Mouse (Mus musculus): ENCODE results near the gene Usp42. TPM values are rescaled to one million over a fixed set of nuclear protein-coding genes. Genes with fewer than 3 reads are reported as not detected.

The Usp42 gene
- total RNA-seq (2021) = 10 to 100 TPM; 26.7 to 28.9 TPM

- intact Hi-C loops (cut with DNase I) = no loop called here
- DNase-seq (ENCODE audit: extremely low spot score in 1 of 2, low spot score in 2 of 2) = peak; percentile 93 to 98
Measured at GRCm38 (mm10) chr5:143732180-143732891, at the start of gene Usp42. Usp42 (minus strand) TSS chr5:143732280.

GRCm38 (mm10) chr5:143760508-143760907 lies 28.4 kb upstream of the Usp42 start:
- intact Hi-C loops (cut with DNase I) = no loop called here
- no peak for DNase-seq (ENCODE audit: extremely low spot score in 1 of 2, low spot score in 2 of 2)

- intact Hi-C loops (cut with DNase I) = no loop called here
- no peak for DNase-seq (ENCODE audit: extremely low spot score in 1 of 2, low spot score in 2 of 2)
Measured at GRCm38 (mm10) chr5:143759554-143759953, 27.5 kb upstream of the Usp42 start.

- intact Hi-C loops (cut with DNase I) = no loop called here
Measured at GRCm38 (mm10) chr5:143757755-143758443, 25.8 kb upstream of the Usp42 start.

GRCm38 (mm10) chr5:143755529-143756141 lies 23.6 kb upstream of the Usp42 start:
- no peak for DNase-seq (ENCODE audit: extremely low spot score in 1 of 2, low spot score in 2 of 2)
- intact Hi-C loops (cut with DNase I) = no loop called here

More at GRCm38 (mm10) chr5:143757755-143758443, 25.8 kb upstream of the Usp42 start:
- peak; percentile 87 to 94 for DNase-seq (ENCODE audit: extremely low spot score in 1 of 2, low spot score in 2 of 2)

DNA sequence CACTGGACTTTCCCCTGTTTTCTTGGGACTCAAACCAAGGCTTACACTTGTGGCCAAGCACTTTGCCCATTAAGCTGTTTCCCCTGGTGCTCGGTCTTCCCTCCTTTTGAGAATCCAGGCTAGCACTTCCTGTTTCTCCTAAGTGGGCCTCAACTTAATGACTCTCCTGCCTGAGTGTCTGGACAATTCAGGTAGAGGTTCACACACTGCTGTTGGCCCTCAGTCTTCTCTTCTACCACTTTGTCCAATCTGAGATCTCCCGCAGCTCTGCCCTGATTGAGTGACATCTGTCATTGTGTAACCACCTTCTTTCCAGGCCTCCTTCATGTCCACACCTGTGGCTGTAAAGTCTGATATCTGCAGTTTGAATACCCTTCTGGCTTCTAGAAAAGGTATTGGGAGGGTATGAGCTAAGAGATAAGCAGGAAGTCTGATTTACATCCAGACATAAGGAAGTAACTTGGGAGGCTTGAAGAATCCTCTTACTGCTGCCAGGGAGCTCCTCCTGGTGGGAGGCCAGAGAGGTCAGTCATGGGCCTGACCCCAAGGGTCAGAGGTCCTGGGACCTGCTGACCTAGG lies 17.6 kb upstream of the Usp42 start:
- intact Hi-C loops (cut with DNase I) = no loop called here
- no peak for DNase-seq (ENCODE audit: extremely low spot score in 1 of 2, low spot score in 2 of 2)

DNA sequence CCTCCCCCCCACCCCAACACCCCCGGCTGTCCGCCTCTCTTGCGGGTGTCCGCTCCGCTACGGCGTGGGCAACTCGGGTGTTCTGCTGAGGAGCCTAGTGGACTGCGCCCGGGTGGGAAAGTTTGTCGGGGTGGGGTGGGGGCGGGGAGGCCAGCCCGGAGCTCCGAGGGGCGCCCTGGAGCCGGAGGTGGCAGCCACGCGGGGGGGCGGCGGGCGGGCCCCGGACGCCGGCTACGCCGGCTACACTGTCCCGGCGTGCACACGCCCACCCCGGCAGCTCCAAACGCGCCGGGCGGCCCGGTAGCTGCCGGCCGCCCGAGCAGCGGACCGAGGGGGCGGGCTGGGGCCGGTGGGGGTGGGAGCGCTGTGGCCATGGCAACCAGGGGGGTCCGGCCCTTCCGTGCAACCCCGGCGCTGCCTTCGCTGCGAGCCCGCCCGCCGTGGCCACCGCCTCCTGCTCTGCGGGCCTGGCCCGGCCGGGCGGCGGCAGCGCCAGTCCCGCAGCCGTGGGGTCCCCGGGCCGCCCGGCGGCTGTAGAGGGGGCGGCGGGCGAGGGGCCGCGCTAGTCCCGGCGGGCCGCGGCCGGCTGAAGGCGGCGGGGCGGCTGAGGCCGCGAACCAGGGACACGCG lies 482 bp downstream of the Usp42 start:
- intact Hi-C loops (cut with DNase I) = no loop called here
- DNase-seq (ENCODE audit: extremely low spot score in 1 of 2, low spot score in 2 of 2) = peak in 1 of 2 experiments; percentile 70

DNA sequence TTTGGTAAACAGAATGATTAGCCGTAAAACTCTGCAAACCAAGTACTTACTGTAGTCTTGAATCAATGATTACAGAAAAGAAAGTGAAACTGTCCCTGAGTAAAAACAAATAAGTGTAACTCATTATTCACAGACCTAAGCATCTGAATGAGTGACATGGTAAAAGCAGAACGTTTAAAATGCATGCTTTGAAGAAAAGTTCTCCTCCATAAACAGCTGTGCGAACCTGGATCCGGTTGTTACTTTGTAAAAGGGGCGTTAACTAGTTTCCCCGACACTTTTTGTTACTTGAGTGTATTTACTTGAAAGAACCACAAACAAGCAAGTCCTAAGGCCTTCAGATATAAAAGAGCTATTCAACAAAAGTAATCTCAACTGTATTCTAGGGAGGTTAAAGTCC lies 1.2 kb downstream of the Usp42 start:
- no peak for DNase-seq (ENCODE audit: extremely low spot score in 1 of 2, low spot score in 2 of 2)
- intact Hi-C loops (cut with DNase I) = no loop called here

DNA sequence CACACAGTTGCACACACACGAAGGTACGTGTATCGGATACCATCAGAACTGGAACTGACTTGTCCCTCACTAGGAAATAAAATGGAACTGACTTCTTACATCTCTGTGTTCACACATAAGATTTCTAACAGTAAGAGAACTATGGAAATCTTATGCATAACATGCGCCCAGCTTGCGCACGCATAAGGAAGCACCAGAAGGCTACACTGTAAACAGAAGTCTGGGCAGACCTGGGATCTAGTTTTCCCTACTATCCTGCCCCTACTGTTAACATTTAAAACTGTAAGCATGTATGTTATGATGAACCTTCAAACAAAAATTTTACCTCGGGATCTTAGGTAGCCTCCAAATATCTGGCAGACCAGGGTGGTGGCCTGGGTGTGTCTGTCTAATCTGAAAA lies 10.1 kb downstream of the Usp42 start:
- intact Hi-C loops (cut with DNase I) = no loop called here
- DNase-seq (ENCODE audit: extremely low spot score in 1 of 2, low spot score in 2 of 2) = no peak

- no peak for DNase-seq (ENCODE audit: extremely low spot score in 1 of 2, low spot score in 2 of 2)
- intact Hi-C loops (cut with DNase I) = no loop called here
Measured at GRCm38 (mm10) chr5:143712011-143712800, 19.9 kb downstream of the Usp42 start.

DNA sequence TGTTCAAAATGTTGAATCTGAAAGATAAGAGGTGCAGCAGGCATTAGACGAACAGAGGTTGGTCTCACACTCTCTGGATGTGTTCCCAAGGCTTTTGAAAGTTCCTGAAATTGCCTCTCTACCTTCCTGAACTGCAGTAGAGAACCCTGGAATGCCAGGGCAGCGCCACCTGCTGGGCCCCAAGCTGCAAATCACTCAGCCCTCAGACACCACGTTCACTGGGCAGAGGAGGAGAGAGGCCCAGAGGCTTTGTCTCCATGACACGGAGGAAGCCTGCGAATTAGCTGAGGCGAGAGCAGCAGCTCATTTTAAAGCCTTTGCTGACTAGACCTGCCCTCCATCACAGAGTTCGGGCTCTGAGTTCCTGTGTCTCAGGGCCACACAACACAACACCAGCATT lies 20.8 kb downstream of the Usp42 start:
- intact Hi-C loops (cut with DNase I) = loop anchor here (2.0 kb wide), 1 partner anchor 143 kb away; no protein-coding TSS in a partner anchor
- peak; percentile 51 to 71 for DNase-seq (ENCODE audit: extremely low spot score in 1 of 2, low spot score in 2 of 2)

GRCm38 (mm10) chr5:143706822-143707200 lies 25.3 kb downstream of the Usp42 start:
- intact Hi-C loops (cut with DNase I) = no loop called here
- no peak for DNase-seq (ENCODE audit: extremely low spot score in 1 of 2, low spot score in 2 of 2)

DNA sequence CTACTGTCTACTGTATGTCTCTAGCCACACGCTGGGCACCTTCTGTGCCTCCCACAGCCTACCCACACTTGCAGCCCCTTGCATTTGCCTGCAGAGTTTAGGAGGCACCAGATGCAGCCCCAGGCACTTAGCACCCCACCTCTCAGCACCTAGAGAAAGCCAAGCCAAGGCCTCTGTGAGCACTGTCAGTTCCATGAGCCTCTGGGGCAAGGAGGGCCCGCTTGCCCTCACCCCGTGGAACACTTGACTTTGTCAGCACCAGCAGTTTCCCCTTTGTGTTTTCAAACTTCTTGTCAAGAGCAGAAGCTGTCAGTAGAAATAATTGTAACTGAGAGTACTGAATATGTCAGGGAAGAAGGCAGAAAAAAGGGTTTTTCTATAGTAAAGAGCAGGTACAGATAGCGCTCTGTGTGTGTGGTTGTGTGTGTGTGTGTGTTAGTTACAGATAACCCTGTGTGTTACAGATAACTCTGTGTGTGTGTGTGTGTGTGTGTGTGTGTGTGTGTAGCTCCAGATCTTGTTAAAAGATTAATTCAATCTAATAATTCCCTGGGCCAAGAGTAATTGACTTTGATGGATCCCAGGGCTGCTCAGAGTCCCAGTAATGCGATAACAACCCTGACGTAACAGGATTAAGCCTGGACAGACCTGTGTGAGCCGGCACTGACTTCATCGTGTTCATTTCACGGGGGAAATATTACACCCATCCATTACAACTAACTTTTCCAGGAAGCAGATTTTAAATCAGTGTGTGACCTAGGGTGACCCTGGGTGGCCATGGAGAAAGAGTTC lies 25.9 kb downstream of the Usp42 start:
- DNase-seq (ENCODE audit: extremely low spot score in 1 of 2, low spot score in 2 of 2) = no peak
- intact Hi-C loops (cut with DNase I) = no loop called here

GRCm38 (mm10) chr5:143705659-143705982 lies 26.5 kb downstream of the Usp42 start:
- no peak for DNase-seq (ENCODE audit: extremely low spot score in 1 of 2, low spot score in 2 of 2)
- intact Hi-C loops (cut with DNase I) = no loop called here

DNA sequence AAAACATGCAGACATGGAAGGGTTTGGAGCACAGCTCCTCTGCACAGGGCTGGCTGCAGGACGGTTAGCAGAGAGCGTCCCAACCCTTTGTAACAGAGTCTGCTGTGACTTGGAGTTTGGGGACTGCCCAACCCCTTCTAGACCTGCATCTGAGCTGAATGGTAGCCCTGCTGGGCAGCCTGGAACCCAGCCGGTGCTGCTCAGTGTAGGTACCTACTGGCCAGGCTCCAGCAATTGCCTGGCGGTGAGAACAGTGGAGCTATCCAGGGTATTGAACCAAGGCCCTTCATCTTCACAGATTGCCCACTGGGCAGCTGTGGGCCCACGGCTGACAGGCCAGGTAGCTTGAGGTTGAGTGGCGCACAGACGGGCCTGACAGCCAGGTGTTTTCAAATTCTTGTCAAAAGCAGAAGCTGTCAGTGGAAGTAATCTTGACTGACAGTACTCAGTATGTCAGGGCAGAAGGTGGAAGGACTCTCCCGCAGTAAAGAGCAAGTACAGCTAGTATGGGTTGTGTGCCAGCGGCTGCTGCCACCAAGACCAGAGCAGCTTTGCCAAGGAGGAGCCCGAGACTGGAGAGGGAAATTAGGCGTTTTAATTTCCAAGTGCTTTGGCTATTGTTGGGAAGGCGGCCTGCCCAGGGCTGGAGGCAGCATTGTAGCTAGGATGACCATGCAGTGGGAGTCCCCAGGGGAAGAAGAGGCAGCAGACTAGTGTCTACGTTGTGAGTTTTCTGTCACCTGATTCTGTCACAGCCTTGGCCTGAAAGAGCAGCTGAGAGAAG lies 27.0 kb downstream of the Usp42 start:
- no peak for DNase-seq (ENCODE audit: extremely low spot score in 1 of 2, low spot score in 2 of 2)
- intact Hi-C loops (cut with DNase I) = no loop called here

GRCm38 (mm10) chr5:143701074-143701473 lies 31.0 kb downstream of the Usp42 start:
- intact Hi-C loops (cut with DNase I) = no loop called here
- no peak for DNase-seq (ENCODE audit: extremely low spot score in 1 of 2, low spot score in 2 of 2)

DNA sequence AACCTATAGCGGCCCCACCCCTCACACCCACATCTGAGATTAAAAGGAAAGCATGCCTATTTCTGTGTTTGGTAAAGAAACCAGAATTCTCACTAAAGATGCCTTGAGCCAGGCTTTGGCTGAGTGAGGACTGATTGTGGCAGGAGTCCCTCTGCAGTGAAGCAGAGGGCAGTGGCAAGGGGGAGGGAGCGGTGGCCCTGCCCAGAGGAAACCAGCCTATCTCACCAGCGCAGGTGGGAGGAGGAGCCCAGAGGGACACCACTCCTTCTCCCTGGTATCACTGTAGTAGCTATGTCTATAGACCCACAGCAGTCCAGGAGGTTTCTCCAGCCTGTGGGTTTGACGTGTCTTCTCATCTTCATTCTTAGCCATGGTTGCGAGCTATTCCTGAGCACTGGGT lies 31.8 kb downstream of the Usp42 start:
- intact Hi-C loops (cut with DNase I) = no loop called here

More for the DNA sequence above, 31.8 kb downstream of the Usp42 start:
- no peak for DNase-seq (ENCODE audit: extremely low spot score in 1 of 2, low spot score in 2 of 2)
